Mouse (Mus musculus): Measurements from ENCODE around the gene Adcy3.

- TF ChIP-seq CTCF (IDR thresholded peaks at IDR 0.05; ENCODE audit: borderline replicate concordance, insufficient read depth, low read length) = no peak
- no peak for TF ChIP-seq POLR2A (IDR thresholded peaks at IDR 0.05; ENCODE audit: low read depth, low read length)
Observed at GRCm38 (mm10) chr12:4188171-4189059, 55.5 kb downstream of the Adcy3 start.
